Mouse (Mus musculus) T-helper 17 cell (primary cell): Measurements from ENCODE around the gene Abraxas1.

Experiments
- in situ Hi-C, 2 experiments: fragments of 300-600 bp; cut with MboI, MseI; formaldehyde crosslinking; loops; 1 replicate in 1 of 2; 2 replicates in 1 of 2; pipeline ENCODE4 v1.15.1; 2025; ENCODE audit warnings: high pct_unique_total_duplicates in 2 of 2

Gene Abraxas1

DNA sequence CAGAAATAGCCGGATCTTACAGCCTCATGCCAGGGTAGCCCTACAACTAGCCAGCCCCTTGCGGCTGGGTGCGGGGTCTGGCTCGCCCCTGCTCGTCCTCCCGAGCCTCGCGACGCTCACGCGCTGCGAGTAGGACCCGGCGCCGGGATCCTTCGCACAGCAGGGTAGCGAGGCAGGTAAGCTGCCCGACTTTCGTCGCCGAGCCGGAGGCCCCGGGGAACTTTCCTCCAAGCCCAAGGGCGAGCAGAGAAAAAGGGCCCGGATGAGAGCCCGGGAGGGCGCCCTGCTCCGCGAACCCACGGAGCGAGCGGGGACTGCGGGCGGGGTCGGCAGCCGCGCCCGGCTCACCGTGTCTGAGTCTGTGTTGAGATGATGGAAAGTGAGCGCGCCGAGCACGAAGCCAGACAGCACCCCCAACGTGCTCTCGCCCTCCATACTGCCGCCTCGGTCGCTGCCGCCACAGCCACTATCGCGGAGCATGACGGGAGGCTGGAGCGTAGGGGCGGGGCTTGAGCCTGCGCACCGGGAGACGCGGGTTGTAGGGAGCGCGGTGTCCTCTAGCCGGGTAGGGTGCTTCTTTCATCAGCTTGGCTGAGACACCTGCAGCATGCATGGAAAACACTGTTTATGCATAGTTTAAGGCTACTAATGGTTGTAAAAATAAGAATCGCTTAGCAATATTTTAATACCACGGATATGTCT, at the start of gene Abraxas1:
Gene Abraxas1, minus strand, starts transcription at position 483 of the 702 bp plus-strand sequence.
- in situ Hi-C loops: loop anchor here (5.0 to 25.0 kb wide), 2 partner anchors 92 to 858 kb away; no protein-coding TSS in a partner anchor

DNA sequence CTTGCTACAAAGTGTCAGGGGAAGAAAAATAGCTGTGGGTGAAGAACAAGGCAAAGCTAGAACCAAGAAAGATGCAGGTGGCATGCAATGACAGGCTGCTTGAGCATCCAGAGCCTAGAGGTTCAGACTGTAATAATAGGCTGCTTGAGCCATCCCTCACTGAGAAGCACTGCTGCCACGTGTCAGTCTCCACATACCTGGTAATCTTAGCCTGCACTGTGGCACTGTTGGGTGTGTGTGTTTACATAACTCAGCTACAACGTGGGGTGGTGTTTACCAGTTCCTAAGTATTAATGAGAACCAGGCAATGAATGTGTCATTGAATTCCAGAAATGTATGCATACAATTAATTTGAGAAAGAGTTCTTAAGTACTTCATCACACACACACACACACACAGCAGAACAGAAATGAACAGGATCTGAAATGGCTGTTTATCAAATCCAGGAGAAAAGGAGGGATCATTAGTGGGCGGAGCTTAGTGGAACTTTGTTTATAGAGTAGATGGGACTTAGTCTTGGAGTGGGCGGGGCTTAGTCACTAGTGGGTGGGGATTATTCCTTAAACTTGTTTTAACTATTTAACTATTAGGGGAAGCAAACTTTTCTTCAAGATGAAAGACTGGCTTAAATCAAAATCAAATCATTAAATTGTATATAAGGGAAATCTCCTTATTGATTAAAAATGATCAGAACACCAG, 48.6 kb upstream of the Abraxas1 start:
- in situ Hi-C loops: no loop called here

DNA sequence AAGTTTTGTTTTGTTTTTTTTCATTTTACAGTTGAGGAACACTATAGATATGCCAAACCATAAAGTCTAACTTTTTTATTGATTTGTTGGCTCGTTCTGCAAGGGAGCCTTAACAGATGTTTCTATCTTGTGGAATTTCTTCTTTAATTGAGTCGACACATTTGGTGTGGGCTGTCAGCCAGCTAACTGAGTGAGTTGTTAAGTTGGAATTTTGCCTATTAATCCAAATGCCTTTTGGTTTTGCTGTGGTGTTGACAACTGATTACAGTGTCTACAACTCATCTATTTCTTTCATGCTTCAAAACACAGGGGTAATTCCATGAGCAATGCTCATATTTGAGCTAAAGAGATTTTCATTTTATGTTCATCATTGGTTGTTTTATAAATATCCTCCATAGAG, 45.4 kb upstream of the Abraxas1 start:
- in situ Hi-C loops: no loop called here

DNA sequence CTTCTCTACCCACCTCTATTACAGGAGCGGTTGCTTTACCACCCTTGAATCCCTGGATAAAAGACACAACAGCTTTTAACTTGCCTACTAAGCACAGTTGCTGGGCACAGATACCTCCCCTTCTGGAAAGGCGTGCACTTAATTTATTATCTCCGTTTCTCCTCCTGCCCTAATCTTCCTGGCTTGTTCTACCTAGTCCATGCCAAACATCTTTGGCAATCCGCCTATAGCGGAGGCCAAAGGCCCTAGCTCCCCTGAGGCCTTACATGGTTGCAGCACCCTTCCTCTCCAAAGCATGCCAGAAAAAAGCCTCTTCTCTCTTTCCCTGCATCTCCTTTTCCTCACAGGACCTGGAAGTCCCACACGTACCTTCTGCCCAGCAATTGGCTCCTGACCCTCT, 43.7 kb upstream of the Abraxas1 start:
- in situ Hi-C loops: no loop called here

DNA sequence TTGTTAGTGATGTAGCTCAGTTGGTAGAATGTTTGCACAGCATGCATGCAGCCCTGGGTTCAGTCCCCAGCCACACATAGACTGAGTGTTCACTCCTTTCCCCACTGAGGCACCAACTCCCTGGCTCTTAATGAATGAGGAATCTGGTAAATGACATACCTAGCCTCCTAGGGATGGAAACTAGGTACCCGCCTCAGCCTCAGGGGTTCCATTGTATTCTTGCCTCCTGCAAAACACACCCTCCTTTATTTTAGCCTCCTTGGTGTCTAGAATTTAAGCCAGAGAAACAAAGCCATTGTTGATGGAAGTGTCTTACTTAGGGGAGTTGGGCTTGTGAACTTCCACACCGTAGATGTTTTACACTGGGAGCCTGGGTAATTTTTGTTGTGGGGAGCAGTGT, 42.3 kb upstream of the Abraxas1 start:
- in situ Hi-C loops: no loop called here

DNA sequence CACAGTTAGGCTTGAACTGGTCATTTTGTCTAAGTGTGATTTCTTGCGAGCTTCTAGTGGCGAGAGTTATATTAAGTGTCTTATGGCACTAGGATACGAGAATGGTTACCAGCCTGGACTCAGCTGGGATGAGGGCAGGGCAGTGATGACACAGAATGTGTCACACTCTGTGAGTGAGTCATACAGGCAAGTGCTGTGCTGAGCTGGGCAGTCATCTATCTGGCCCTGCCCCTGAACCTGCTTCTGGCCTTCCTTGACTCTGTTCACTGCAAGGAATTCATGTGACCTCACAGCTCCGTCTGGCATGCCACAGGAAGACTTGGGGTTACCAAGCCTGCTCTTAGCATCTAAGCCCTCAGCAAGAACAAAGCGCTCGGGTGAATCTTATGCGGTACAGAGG, 41.0 kb upstream of the Abraxas1 start:
- in situ Hi-C loops: no loop called here

DNA sequence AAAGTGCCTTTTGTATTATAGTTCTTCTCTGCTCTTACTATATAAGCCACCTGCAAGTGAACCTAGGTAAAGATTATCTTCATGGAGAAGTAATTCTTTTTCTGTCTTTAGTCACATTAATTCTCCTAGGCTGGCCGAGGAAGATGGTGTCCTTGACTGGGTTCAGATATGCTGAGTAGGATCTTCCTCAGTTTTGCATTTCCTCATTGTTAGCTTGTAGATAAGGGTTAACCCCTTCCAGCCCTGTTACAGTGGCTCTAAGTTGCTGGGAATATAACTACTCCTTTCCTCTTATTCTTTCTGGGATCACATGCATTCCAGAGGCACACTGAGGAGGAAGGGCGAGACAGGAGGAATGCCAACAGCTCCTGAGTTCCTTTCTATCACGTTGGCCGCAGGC, 40.4 kb upstream of the Abraxas1 start:
- in situ Hi-C loops: no loop called here

DNA sequence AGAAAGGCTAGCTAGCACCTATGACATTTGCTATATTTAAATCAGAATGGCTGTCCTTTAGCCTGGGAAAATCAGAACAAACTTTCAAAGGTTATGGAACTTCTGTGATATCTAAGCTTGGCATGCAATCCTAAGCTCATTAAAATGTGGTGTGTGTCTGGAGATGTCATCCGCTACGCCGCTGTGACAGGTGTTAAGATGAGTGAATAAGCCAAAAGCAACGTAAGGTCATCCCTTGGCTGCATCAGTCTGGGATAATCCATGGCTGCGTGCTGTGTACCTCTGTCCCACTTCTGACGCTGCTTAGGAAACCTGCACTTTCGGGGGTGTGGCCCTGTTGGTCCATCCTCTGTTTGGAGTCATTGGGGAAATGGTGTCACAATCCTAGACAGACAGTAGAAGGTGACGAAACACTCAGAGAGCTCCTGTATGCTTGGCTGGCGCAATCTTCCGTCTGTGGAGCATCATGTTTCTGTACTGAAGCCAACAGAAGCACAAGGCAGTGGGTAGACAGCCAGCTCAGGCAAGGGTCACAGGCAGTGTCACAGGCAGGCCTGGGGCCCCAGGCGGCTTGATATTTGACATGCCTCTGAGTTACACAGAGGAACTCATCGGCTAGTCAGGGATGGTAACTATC, 39.8 kb upstream of the Abraxas1 start:
- in situ Hi-C loops: no loop called here

DNA sequence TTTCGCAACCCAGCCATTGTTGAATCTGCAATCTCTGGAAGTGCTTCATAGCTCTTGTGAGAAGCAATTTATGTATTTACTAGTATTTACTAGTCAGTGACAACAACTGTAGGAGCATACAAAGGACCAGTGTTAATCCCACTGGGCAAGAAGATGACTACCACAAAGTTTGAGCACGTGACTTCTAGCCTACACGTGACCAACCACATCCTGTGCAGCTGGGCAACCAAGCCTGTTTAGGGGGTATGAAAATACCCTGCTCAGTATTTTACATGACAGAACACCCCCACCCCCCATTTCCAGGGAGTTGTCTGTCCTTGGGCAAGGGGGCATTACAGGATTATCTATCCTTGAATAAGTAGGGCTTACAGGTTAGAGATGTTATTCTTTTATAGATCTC, 35.8 kb upstream of the Abraxas1 start:
- in situ Hi-C loops: no loop called here

DNA sequence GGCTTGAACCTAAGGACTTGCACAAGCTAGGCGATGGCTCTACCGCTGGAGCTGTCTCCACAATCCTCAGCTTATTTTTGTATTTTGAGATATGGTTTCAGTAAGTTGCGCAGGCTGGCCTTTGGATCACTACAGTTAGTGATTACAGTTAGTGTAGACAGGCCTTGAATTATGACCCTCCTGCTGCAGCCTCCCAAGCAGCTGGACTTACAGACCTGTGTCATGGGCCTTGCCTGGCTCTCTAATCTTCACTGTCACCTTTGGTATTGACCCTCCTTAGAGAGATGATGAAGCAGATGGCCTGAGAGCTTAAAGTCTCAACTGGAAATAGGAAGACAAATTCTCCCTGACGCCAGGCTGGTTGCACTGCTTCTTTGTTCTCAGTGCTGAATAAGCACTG, 33.2 kb upstream of the Abraxas1 start:
- in situ Hi-C loops: no loop called here

DNA sequence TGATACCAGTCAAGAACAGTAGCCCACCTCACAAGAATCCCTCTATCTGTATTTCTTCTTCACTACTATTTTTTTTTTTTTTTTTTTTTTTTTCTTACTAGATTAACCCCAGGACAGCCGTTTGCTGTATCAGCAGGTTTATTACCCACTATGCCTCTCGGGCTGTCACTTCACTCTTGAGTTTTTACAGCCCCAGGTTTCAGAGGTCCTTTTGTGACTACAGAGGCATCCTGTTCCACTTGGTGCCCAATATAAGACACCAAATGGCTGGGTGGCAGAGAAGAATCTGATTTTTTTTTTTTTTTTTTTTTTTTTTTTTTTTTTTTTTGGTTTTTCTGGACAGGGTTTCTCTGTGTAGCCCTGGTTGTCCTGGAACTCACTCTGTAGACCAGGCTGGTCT, 26.4 kb upstream of the Abraxas1 start:
- in situ Hi-C loops: no loop called here

DNA sequence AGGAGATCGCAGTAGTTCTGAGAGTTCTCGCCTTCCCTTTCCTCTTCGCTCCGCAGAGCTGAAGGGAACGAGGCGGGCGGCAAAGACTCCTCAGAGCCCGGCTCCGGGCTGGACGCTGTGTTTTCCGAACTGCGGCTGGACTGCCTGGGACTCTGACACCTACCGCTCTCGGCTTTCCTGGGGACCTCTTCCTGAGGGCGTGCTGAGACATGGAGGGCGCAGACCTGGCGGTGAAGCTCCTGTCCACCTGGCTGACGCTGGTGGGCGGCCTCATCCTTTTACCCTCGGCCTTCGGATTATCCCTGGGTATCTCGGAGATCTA, 25.8 kb upstream of the Abraxas1 start:
- in situ Hi-C loops: no loop called here

DNA sequence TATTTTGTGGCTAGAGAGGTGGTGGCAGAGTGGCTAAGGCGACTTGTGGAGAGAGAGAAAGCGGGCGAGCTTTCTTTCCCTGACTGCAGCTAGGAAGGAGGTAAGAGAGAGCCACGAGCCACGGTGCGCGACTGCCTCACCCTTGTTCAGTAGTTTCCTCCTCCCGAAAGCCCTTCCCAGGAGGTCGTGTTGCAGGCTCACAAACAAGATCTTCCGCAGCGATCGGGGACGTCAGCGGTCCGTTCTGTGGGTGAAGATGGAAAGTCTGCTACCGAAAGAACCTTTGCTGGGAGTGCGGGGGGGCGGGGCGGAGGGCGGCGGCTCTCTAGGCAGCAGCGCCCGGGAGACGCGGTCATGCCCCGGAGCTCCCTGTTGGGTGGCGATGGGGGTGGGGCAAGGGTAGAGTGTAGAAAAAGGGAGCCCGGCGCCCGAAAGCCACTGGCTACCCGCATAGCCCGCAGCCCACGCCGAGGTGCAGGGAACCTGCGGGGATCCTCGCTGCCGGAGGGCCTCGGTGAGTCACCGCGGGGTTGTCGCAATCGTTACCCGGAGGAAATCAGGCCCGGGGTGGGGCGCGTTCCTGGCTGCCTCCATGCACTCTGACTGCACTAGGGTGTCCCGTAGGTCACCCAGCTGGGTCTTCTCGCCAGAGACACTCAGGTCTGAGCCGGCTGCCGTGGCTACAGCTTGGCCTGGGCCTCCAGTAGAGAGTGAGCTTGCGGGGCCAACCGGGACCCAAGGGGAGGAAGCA, 25.3 kb upstream of the Abraxas1 start:
- in situ Hi-C loops: no loop called here

DNA sequence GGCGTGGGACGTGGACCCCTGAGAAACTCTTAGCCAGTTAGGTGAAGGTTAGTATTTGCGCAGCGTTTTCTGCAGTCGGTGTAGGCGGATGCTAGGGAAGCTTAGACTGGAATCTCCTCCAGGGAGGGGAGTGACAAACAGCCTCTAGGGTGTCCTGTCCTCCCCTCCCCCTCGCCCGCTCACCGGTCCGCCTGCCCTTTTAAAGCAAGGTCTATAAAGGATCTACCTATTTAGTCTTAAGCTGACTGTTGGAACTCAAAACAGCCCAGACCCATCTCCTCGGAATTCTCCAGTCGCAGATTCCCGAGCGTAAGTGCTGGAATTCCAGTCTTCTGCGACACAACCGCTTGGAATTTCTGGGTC, 24.7 kb upstream of the Abraxas1 start, which contains the start of gene Gpat3:
Gene Gpat3, plus strand, starts transcription at position 229 of the 363 bp plus-strand sequence.
- in situ Hi-C loops: no loop called here

DNA sequence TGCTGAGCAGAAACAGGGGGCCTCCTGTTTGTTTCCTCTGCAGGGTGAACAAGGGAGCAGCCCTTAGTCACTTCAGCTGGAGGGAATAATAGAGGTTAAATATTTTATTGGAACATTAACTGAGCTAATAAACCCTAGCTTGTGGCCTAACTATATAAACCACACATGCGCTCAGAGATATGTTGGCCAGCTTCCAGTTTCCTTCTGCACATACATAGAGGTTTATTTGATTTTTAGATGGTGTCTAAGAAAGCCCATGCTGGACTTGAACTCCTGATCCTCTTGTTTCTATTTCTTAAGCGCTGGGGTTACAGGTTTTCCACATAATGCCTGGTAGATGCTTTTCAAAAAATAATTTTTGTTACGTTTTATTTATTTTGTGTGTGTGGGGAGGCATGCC, 23.7 kb upstream of the Abraxas1 start:
- in situ Hi-C loops: no loop called here

DNA sequence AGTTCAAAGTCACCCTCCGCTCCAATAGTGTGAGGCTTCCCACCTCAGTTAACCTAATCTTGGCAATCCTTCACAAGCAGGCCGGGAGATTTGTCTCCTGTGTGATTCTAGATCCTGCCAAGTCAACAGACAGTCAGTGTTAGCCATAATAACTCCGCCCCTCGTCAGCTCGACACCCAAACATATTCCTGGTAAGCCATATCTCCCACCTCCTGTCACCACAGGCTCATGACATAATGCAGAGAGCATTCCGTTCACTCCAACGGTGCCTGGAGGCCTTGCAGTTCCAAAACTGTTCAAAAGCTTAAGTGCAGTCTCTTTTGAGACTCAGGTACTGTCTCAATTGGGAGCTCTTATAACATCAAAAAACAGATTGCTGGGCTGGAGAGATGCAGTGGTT, 17.1 kb upstream of the Abraxas1 start:
- in situ Hi-C loops: no loop called here

DNA sequence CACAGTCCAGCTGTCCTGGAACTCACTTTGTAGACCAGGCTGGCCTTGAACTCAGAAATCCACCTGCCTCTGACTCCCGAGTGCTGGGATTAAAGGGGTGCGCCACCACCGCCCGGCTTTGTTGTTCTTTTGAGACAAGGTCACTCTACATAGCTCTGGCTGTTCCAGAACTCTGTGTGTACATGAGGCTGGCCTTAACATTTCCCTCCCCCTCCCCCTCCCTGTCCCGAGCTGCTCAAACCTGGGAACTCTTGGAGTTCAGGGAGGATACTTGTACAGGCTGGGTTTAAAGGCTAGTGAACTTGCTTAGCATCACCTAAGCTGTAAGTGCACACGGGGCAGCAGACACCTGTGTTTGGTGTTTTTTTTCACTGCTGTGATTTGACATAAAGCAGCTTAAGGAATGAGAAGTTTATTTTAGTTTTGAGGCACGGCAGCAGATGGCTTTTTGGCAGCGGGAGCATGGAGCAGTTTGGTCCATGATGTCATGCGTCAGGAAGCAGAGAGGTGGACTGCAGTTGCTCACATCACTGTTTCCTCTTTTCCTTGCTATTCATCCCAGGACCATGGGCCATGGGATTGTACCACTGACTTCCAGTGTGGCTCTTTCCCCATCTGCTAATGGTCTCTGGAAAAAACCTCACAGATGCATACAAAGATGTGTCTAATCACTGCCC, 15.2 kb upstream of the Abraxas1 start:
- in situ Hi-C loops: no loop called here

DNA sequence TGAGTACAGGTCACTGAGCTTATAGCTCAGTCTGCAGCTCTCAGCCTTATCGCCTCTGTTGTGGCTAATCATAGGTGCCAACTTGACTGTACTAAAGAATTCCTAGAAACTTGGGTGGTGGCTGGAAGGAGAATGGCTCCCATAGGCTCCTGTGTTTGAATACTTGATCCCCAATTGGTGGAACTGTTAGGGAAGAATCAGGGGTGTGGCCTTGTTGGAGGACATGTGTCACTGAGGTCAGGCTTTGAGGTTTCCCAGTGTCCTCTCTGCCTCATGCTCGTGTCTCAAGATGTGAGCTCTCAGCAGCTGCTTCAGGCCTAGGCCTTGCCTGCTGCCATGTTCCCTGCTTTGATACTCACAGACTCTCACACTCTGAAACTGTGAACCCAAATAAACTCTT, 13.1 kb upstream of the Abraxas1 start:
- in situ Hi-C loops: no loop called here

DNA sequence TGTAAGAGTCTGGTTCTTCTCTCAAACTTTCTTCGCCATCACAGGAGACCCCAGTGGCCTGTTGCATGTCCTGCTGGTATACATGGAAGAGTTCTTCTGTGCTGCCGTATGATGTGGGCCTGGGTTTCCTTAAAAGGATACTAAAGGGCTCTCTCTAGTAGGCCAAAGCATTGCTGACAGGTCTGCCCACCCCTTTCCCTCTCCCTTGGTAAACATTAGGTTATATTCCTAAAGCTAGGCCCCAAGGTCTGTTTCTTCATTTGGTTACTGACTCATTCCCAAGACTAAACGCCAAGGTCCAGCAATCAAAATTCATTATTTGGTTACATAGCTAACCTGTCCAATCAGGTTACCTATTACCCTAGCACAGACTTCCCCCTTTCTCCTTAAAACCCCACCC, 11.9 kb upstream of the Abraxas1 start:
- in situ Hi-C loops: no loop called here

DNA sequence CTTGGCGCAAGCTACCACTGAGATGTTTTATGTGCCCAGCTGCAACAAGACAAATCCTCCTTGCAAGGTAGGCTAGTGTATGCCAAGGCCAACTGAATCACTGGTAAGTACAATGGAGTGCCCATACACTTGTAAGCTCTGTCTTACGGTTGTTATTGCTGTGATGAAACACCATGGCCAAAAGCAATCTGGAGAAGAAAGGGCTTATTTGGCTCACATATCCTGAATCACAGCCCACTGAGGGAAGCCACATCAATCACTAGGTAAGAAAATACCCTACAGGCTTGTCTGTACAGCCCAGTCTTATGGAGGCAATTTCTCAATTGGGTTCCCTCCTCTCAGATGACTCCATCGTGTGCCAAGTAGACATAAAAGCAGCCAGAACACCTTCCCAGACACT, 7.9 kb upstream of the Abraxas1 start:
- in situ Hi-C loops: no loop called here

DNA sequence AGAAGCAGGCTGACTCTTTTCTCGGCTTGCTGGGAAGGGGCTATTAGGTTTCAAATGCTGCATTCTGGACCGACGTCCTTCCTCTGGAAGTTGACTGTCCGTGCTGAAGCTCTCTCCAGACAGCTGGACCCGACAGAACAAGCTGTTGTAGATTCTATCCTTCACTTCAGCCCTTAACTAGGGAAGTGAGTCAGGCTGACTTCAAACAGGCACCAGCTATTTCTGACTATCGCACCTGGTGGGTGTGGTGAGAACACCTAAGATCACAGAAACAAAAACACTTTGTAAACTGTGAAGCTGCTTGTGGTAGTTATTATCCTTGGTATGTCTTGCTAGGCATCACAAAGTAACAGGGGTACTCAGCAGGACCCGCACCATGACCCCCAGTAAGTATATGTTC, 5.8 kb upstream of the Abraxas1 start:
- in situ Hi-C loops: no loop called here

DNA sequence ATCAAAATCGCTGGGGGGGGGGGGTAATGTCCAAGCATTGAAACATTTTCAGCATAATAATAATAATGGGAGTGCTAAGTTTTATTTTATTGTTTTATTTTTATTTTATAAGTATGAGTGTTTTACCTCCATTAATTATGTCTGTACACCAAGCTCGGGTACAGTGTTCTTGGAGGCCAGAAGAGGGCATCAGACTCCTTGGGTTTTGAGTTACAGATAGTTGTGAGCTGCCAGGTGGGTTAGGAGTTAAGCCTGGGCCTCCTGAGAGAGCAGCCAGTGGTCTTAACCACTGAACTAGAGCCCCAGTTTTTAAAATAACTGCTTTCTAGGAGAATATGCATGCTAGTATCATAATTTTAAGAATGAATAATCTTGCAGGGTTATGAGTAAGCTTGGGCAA, 5.2 kb upstream of the Abraxas1 start:
- in situ Hi-C loops: no loop called here
